Mouse (Mus musculus) hindbrain, postnatal 0 days (tissue): ENCODE data around the gene Nxph4. TPM values are rescaled to one million over a fixed set of nuclear protein-coding genes. Genes with fewer than 3 reads are reported as not detected.

Source experiments
- ATAC-seq: fragments of 200-750 bp; cut with Nextera tagmentation; 2 replicates; pipeline ENCODE4 v1.8.0; 2017; ENCODE audit warnings: mild to moderate bottlenecking, moderate TSS enrichment, moderate library complexity
- DNase-seq: peaks from one replicate; pipeline ENCODE4 v3.0.0-alpha.2; 2015; ENCODE audit warnings: low spot score
- H3K27ac ChIP-seq: fragments of 300-500 bp; sonication (generic); 2 replicates; pipeline ENCODE4 v1.5.1; 2014; ENCODE audit warnings: mild to moderate bottlenecking
- H3K27me3 ChIP-seq: fragments of 300-500 bp; sonication (generic); 2 replicates; pipeline ENCODE4 v1.6.1; 2014; ENCODE audit warnings: low read length, mixed read lengths; ENCODE audit not compliant: insufficient read depth
- H3K36me3 ChIP-seq: fragments of 300-500 bp; sonication (generic); 2 replicates; pipeline ENCODE4 v1.6.1; 2014; ENCODE audit warnings: low read length, mixed read lengths; ENCODE audit not compliant: insufficient read depth
- H3K4me1 ChIP-seq: fragments of 300-500 bp; sonication (generic); 2 replicates; pipeline ENCODE4 v1.6.1; 2014; ENCODE audit warnings: antibody characterized with exemption, low read length, mixed read lengths; ENCODE audit not compliant: insufficient read depth
- H3K4me2 ChIP-seq: fragments of 300-500 bp; sonication (generic); 2 replicates; pipeline ENCODE4 v1.6.1; 2014; ENCODE audit warnings: low read depth, mild to moderate bottlenecking, low read length, moderate library complexity, mixed read lengths
- H3K4me3 ChIP-seq: fragments of 300-500 bp; sonication (generic); 2 replicates; pipeline ENCODE4 v1.5.1; 2014; ENCODE audit warnings: low read length
- H3K9ac ChIP-seq: fragments of 300-500 bp; sonication (generic); replicated peaks from 2 replicates; pipeline ENCODE4 v1.6.1; 2014; ENCODE audit warnings: mild to moderate bottlenecking, low read length, moderate library complexity, mixed read lengths
- H3K9me3 ChIP-seq: fragments of 300-500 bp; sonication (generic); 2 replicates; pipeline ENCODE4 v1.6.1; 2016; ENCODE audit warnings: low read length, mixed read lengths
- CTCF ChIP-seq: IDR thresholded peaks from 2 replicates; pipeline ENCODE4 v1.5.1; 2016; ENCODE audit warnings: antibody characterized with exemption, control low read depth, low read depth
- WGBS: fragments of 180-500 bp; shearing (Covaris S2); extraction: QIAGEN DNeasy Blood & Tissue Kit; methylation state at CpG from one replicate; pipeline ENCODE4 v1.1.7; 2014; 5-methylcytosine and 5-hydroxymethylcytosine counted together
- polyA plus RNA-seq: library from polyadenylated mRNA; unstranded; fragments of >200 nt; fragmentation: Nextera tagmentation; extraction: Ambion mirVana; gene quantifications from 2 replicates; pipeline ENCODE4 v1.2.1, GENCODE M21; 2015
- total RNA-seq: library from RNA; depleted of rRNA; stranded (reverse); fragments of >200 nt; gene quantifications from 2 replicates; pipeline ENCODE4 v1.2.3, GENCODE M21; 2014

The Nxph4 gene
- total and polyA plus RNA-seq, 2 experiments from 2014 or later: 26.0 to 146 TPM

DNA sequence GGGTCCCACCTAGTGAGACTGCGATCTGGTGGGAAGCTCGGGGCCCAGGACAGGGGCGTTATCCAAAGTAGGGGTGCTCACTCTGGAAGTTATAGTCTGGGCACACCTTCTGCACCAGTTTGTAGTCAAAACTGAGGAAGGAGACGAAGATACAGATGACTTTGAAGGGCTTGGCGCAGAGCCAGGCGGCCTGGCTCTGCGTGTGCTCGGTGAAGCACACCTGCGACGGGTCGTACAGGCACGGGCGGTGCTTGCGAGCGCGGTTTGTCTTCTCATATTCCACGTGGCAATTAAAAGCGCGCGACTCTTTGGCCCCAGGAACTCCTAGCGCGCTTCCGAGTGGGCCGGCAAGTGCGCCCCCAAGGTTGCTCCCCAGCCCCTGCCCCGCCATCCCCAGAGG, 8.3 kb downstream of the Nxph4 start:
- DNase-seq: peak; percentile 40
- Histone ChIP-seq H3K4me1 (peaks cover 19% of the 10 kb centered on the region), H3K4me2 (peak overlapping the region; percentile 44), H3K9ac (no peak overlapping the region), H3K36me3 (no peaks in the 10 kb centered on the region), H3K27me3 (peaks cover 11% of the 10 kb centered on the region; the same call in 1 of the 2 replicates), H3K27ac (0 out of 2 replicates have a peak overlapping the region, but pooled peaks have one; percentile 36), H3K9me3 (no peaks in the 10 kb centered on the region), H3K4me3 (peak overlapping the region; percentile 19)
- 11% methylated on average over 26 of the region's 26 CpGs for WGBS
- no peak for TF ChIP-seq CTCF
- ATAC-seq: no peak

GRCm38 (mm10) chr10:127524646-127525255, 9.6 kb downstream of the Nxph4 start:
- WGBS: 4% methylated on average over 22 of the region's 23 CpGs
- Histone ChIP-seq H3K36me3 (no peaks in the 10 kb centered on the region), H3K9me3 (no peaks in the 10 kb centered on the region), H3K9ac (no peak overlapping the region), H3K4me2 (peak overlapping the region; percentile 16; the same call in 1 of the 2 replicates), H3K4me1 (peaks cover 20% of the 10 kb centered on the region), H3K27ac (no peak overlapping the region), H3K4me3 (no peak overlapping the region), H3K27me3 (peaks cover 8% of the 10 kb centered on the region; the same call in 1 of the 2 replicates)
- DNase-seq (no peak), ATAC-seq (no peak)
- TF ChIP-seq CTCF: no peak

- Histone ChIP-seq H3K9ac (peak within 1 kb of the TSS; percentile 52), H3K4me1 (peaks cover 20% of the 10 kb centered on the region), H3K9me3 (no peaks in the 10 kb centered on the region), H3K27me3 (0 out of 2 replicates have a peak, but pooled peaks cover 4% of the 10 kb centered on the region), H3K27ac (no peak within 1 kb of the TSS), H3K36me3 (peaks cover 5% of the 10 kb centered on the region), H3K4me3 (peak within 1 kb of the TSS; percentile 57), H3K4me2 (peak within 1 kb of the TSS; percentile 85)
- peak; percentile 67 for ATAC-seq
- DNase-seq: peak; percentile 98
- WGBS: under 1% methylated on average over 21 of the region's 21 CpGs
- TF ChIP-seq CTCF: no peak
These were observed 12.2 kb downstream of the Nxph4 start, which contains the start of gene Shmt2 for GRCm38 (mm10) chr10:127522088-127522581. Shmt2 (minus strand) TSS chr10:127522444.

DNA sequence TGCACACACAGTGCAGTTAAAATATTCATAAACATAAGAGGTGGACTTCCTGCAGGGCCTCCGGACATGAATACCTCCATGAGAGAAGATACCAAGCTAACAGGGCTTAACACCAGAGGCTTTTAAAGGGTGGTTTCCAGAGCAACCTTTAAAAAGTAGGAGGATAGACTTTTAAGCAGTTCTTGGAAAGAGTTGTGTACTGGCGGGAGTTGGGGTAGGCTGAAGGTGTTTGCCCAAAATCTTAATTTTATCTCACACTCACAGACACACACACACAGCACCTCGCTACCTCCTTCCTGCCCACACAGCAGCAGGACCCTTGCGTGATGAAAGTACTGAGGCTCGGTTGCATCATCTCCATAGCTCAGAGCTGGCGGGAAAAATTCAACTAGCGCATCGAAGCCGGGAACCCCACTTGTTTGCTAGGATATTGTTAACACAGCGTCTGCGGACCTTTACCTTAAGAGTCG, 12.7 kb downstream of the Nxph4 start:
- peak overlapping the region; percentile 85 for H3K4me2 ChIP-seq
- WGBS: 11% methylated on average over 12 of the region's 12 CpGs
- H3K9me3 ChIP-seq: no peaks in the 10 kb centered on the region
- peak overlapping the region; percentile 57 for H3K4me3 ChIP-seq
- H3K27ac ChIP-seq: no peak overlapping the region
- 0 out of 2 replicates have a peak, but pooled peaks cover 4% of the 10 kb centered on the region for H3K27me3 ChIP-seq
- no peak for DNase-seq
- peaks cover 5% of the 10 kb centered on the region for H3K36me3 ChIP-seq
- no peak for ATAC-seq
- peaks cover 23% of the 10 kb centered on the region for H3K4me1 ChIP-seq
- TF ChIP-seq CTCF: no peak
- H3K9ac ChIP-seq: peak overlapping the region; percentile 52

GRCm38 (mm10) chr10:127520714-127521357, 13.5 kb downstream of the Nxph4 start:
- Histone ChIP-seq H3K9ac (no peak overlapping the region), H3K36me3 (peaks cover 5% of the 10 kb centered on the region), H3K4me1 (peaks cover 23% of the 10 kb centered on the region), H3K4me3 (no peak overlapping the region), H3K4me2 (peak overlapping the region; percentile 85), H3K27ac (no peak overlapping the region), H3K27me3 (0 out of 2 replicates have a peak, but pooled peaks cover 4% of the 10 kb centered on the region), H3K9me3 (no peaks in the 10 kb centered on the region)
- no peak for DNase-seq
- no peak for TF ChIP-seq CTCF
- WGBS: 85% methylated on average over 20 of the region's 20 CpGs
- no peak for ATAC-seq

DNA sequence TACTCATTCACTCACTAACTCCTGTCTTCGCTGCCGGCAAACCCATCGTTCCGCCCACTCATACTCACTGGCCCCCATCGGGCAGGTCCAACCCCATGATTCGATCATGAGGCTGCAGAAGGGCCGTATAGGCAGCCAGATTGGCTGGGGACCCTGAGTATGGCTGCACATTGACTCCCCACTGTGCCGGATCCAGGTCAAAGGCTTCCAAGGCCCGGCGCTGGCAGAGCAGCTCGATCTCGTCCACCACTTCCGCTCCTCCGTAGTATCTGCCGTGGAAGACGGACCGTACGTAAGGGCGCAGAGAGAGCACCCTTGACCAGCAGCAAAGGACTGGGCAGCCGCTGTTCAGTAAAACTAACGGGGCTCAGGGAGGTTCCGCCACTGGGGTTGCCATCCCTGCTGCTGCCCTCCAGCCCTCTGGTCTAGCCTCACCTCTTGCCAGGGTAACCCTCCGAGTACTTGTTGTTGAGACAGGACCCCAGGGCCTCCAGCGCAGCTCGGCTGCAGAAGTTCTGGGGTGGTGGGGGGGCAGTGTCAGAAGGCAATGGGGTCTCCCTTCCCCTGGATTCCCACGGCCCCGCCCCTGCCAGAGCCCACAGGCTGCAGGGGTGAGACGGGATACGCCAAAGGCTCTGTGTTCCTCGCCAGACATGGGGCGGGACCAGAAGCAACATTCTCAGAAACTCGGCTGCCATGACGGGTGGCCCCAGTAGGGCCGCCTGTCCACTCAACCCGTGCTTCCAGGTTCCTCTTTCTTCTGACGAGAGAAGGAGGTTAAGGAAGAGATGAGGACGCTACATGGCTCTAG, 14.3 kb downstream of the Nxph4 start:
- Histone ChIP-seq H3K9ac (no peak overlapping the region), H3K9me3 (no peaks in the 10 kb centered on the region), H3K4me1 (peaks cover 27% of the 10 kb centered on the region), H3K36me3 (peaks cover 5% of the 10 kb centered on the region), H3K4me3 (no peak overlapping the region), H3K27me3 (0 out of 2 replicates have a peak, but pooled peaks cover 2% of the 10 kb centered on the region), H3K4me2 (no peak overlapping the region), H3K27ac (no peak overlapping the region)
- WGBS: 93% methylated on average over 37 of the region's 37 CpGs
- DNase-seq (no peak), ATAC-seq (no peak)
- TF ChIP-seq CTCF: no peak
